Mouse (Mus musculus) lung, adult 2 months (tissue): ENCODE data around the gene Gm49416. TPM values are rescaled to one million over a fixed set of nuclear protein-coding genes. Genes with fewer than 3 reads are reported as not detected.

Source experiments
- DNase-seq: peaks from one replicate; pipeline ENCODE4 v3.0.0; 2022
- H3K4me1 ChIP-seq: fragments of 200-500 bp; 2 replicates; pipeline ENCODE4 v1.6.1; 2011; ENCODE audit warnings: low read length; ENCODE audit not compliant: control insufficient read depth, insufficient read depth
- H3K4me3 ChIP-seq: fragments of 200-500 bp; replicated peaks from 2 replicates; pipeline ENCODE3; 2011; ENCODE audit warnings: low read depth, mild to moderate bottlenecking, control low read depth, low read length; ENCODE audit errors: extremely low read depth
- CTCF ChIP-seq: fragments of 200-500 bp; IDR thresholded peaks from 2 replicates; pipeline ENCODE4 v1.5.1; 2011; ENCODE audit warnings: mild to moderate bottlenecking, low read length, control low read depth; ENCODE audit not compliant: insufficient read depth
- POLR2A ChIP-seq: fragments of 200-500 bp; IDR thresholded peaks from 2 replicates; pipeline ENCODE4 v1.6.1; 2011; ENCODE audit warnings: low read depth, mild to moderate bottlenecking, control low read depth, low read length, borderline replicate concordance; ENCODE audit errors: extremely low read depth
- WGBS: fragments of 180-500 bp; shearing (Covaris S2); methylation state at CpG from one replicate; pipeline ENCODE4 v1.1.7; 2018; 5-methylcytosine and 5-hydroxymethylcytosine counted together
- polyA plus RNA-seq: library from polyadenylated mRNA; depleted of rRNA; stranded (reverse); fragments of >200 nt; gene quantifications from 2 replicates; pipeline ENCODE4 v1.2.3, GENCODE M21; 2012; rRNA removed

Gm49416 gene
- polyA plus RNA-seq, 1 experiment = not detected

- TF ChIP-seq POLR2A = no peak
- no peak for TF ChIP-seq CTCF
- WGBS = 75% methylated on average over 7 of the region's 7 CpGs
- no peak for DNase-seq
- peaks cover 9% of the 10 kb centered on the region for H3K4me1 ChIP-seq
- H3K4me3 ChIP-seq = peak overlapping the region; percentile 68
Observed at GRCm38 (mm10) chr19:8930771-8931170, 42.0 kb downstream of the Gm49416 start.

- no peak for DNase-seq
- Histone ChIP-seq H3K4me1 (peaks cover 6% of the 10 kb centered on the region), H3K4me3 (no peak overlapping the region)
- WGBS = 85% methylated on average over 2 of the region's 2 CpGs
- TF ChIP-seq POLR2A (no peak), CTCF (no peak)
Observed at GRCm38 (mm10) chr19:8936736-8937135, 48.0 kb downstream of the Gm49416 start.

- WGBS = 80% methylated on average over 15 of the region's 15 CpGs
- H3K4me3 ChIP-seq = no peak overlapping the region
- no peak for DNase-seq
- H3K4me1 ChIP-seq = peaks cover 20% of the 10 kb centered on the region
- TF ChIP-seq POLR2A = no peak
- no peak for TF ChIP-seq CTCF
Observed at GRCm38 (mm10) chr19:8940526-8941133, 51.9 kb downstream of the Gm49416 start.

- 42% methylated on average over 10 of the region's 10 CpGs for WGBS
- no peak for DNase-seq
- 0 out of 2 replicates have a peak, but pooled peaks have one; percentile 19 for TF ChIP-seq POLR2A
- TF ChIP-seq CTCF = no peak
- Histone ChIP-seq H3K4me3 (no peak overlapping the region), H3K4me1 (peaks cover 20% of the 10 kb centered on the region)
Observed at GRCm38 (mm10) chr19:8941136-8941514, 52.4 kb downstream of the Gm49416 start.

- TF ChIP-seq POLR2A (peak; percentile 92; the same call in 1 of the 2 replicates), CTCF (no peak)
- Histone ChIP-seq H3K4me1 (peaks cover 20% of the 10 kb centered on the region), H3K4me3 (peak within 1 kb of the TSS; percentile 84)
- peak; percentile 92 for DNase-seq
- WGBS = under 1% methylated on average over 64 of the region's 64 CpGs
Observed at GRCm38 (mm10) chr19:8941515-8942217, 52.9 kb downstream of the Gm49416 start, which contains the start of gene Mta2. Mta2 (plus strand) TSS chr19:8941875.

- DNase-seq = no peak
- Histone ChIP-seq H3K4me3 (peak overlapping the region; percentile 84), H3K4me1 (peaks cover 20% of the 10 kb centered on the region)
- TF ChIP-seq CTCF (no peak), POLR2A (0 out of 2 replicates have a peak, but pooled peaks have one; percentile 4)
- under 1% methylated on average over 46 of the region's 46 CpGs for WGBS
Observed at GRCm38 (mm10) chr19:8942276-8942964, 53.7 kb downstream of the Gm49416 start.

GRCm38 (mm10) chr19:8943047-8943446 is 54.3 kb downstream of the Gm49416 start:
- DNase-seq = no peak
- H3K4me1 ChIP-seq = peaks cover 20% of the 10 kb centered on the region
- peak overlapping the region; percentile 84 for H3K4me3 ChIP-seq
- TF ChIP-seq CTCF (no peak), POLR2A (no peak)
- 40% methylated on average over 2 of the region's 2 CpGs for WGBS

GRCm38 (mm10) chr19:8944062-8944461 is 55.3 kb downstream of the Gm49416 start:
- TF ChIP-seq CTCF = no peak
- no peak for TF ChIP-seq POLR2A
- WGBS = 22% methylated on average over 5 of the region's 5 CpGs
- no peak overlapping the region for H3K4me3 ChIP-seq
- peaks cover 20% of the 10 kb centered on the region for H3K4me1 ChIP-seq
- DNase-seq = no peak

- WGBS = 16% methylated on average over 5 of the region's 5 CpGs
- TF ChIP-seq POLR2A (no peak), CTCF (no peak)
- peaks cover 20% of the 10 kb centered on the region for H3K4me1 ChIP-seq
- H3K4me3 ChIP-seq = no peak overlapping the region
- DNase-seq = no peak
Observed at GRCm38 (mm10) chr19:8944750-8945149, 56.0 kb downstream of the Gm49416 start.

Other genes starting within 250 kb of the Gm49416 start
- 0.89 and 1.7 TPM in 2 replicates for gene Chrm1, start 225.1 kb upstream of the Gm49416 start, polyA plus RNA-seq
- 263 and 265 TPM in 2 replicates for gene Slc3a2, start 165.6 kb upstream of the Gm49416 start, polyA plus RNA-seq
- gene Wdr74, start 153.1 kb upstream of the Gm49416 start, polyA plus RNA-seq = 19.5 and 21.3 TPM in 2 replicates
- gene 1700092M07Rik, start 148.2 kb upstream of the Gm49416 start, polyA plus RNA-seq = not detected in 2 replicates
- 79.0 and 88.0 TPM in 2 replicates for gene Stx5a, start 147.5 kb upstream of the Gm49416 start, polyA plus RNA-seq
- 61.4 and 85.3 TPM in 2 replicates for gene Nxf1, start 131.9 kb upstream of the Gm49416 start, polyA plus RNA-seq
- gene Tmem223, start 117.9 kb upstream of the Gm49416 start, polyA plus RNA-seq = 188 and 217 TPM in 2 replicates
- 88.7 and 103 TPM in 2 replicates for gene Tmem179b, start 114.5 kb upstream of the Gm49416 start, polyA plus RNA-seq
- gene Taf6l, start 102.5 kb upstream of the Gm49416 start, polyA plus RNA-seq = 8.6 and 9.0 TPM in 2 replicates
- gene Polr2g, start 90.3 kb upstream of the Gm49416 start, polyA plus RNA-seq = 26.2 and 42.5 TPM in 2 replicates
- gene Zbtb3, start 86.4 kb upstream of the Gm49416 start, polyA plus RNA-seq = 1.9 and 2.3 TPM in 2 replicates
- gene Ttc9c, start 69.6 kb upstream of the Gm49416 start, polyA plus RNA-seq = 8.5 and 12.8 TPM in 2 replicates
- 25.4 and 28.0 TPM in 2 replicates for gene Hnrnpul2, start 68.9 kb upstream of the Gm49416 start, polyA plus RNA-seq
- gene AC129217.1, start 59.2 kb upstream of the Gm49416 start, polyA plus RNA-seq = not detected in 2 replicates
- gene Bscl2, start 51.5 kb upstream of the Gm49416 start, polyA plus RNA-seq = 140 and 164 TPM in 2 replicates
- gene Gng3, start 49.7 kb upstream of the Gm49416 start, polyA plus RNA-seq = 0.11 and 0.19 TPM in 2 replicates
- 2.1 and 3.4 TPM in 2 replicates for gene Lrrn4cl, start 38.2 kb upstream of the Gm49416 start, polyA plus RNA-seq
- 84.2 and 101 TPM in 2 replicates for gene Ubxn1, start 17.4 kb upstream of the Gm49416 start, polyA plus RNA-seq
- 26.2 and 37.6 TPM in 2 replicates for gene Uqcc3, start 8.0 kb upstream of the Gm49416 start, polyA plus RNA-seq
- 0.58 and 1.7 TPM in 2 replicates for gene Lbhd1, start 5.2 kb upstream of the Gm49416 start, polyA plus RNA-seq
- not detected in 2 replicates for gene Gm49403, start 5.0 kb upstream of the Gm49416 start, polyA plus RNA-seq
- gene 1810009A15Rik, start 73 bp upstream of the Gm49416 start, polyA plus RNA-seq = 11.8 and 15.4 TPM in 2 replicates
- 18.5 and 22.2 TPM in 2 replicates for gene Ints5, start 4.1 kb downstream of the Gm49416 start, polyA plus RNA-seq
- gene Ganab, start 9.1 kb downstream of the Gm49416 start, polyA plus RNA-seq = 83.8 and 124 TPM in 2 replicates
- gene B3gat3, start 31.4 kb downstream of the Gm49416 start, polyA plus RNA-seq = 92.3 and 107 TPM in 2 replicates
- gene Rom1, start 40.4 kb downstream of the Gm49416 start, polyA plus RNA-seq = 11.3 and 14.1 TPM in 2 replicates
- gene Eml3, start 40.6 kb downstream of the Gm49416 start, polyA plus RNA-seq = 50.5 and 65.5 TPM in 2 replicates
- 20.0 and 26.9 TPM in 2 replicates for gene Mta2, start 52.9 kb downstream of the Gm49416 start, polyA plus RNA-seq
- gene Tut1, start 64.9 kb downstream of the Gm49416 start, polyA plus RNA-seq = 14.9 and 17.9 TPM in 2 replicates
- gene Eef1g, start 78.1 kb downstream of the Gm49416 start, polyA plus RNA-seq = 121 and 206 TPM in 2 replicates
- gene Ahnak, start 100.4 kb downstream of the Gm49416 start, polyA plus RNA-seq = 56.3 and 84.7 TPM in 2 replicates
- gene Scgb1a1, start 199.0 kb downstream of the Gm49416 start, polyA plus RNA-seq = 138,577 and 142,361 TPM in 2 replicates
- gene Asrgl1, start 246.7 kb downstream of the Gm49416 start, polyA plus RNA-seq = 1.4 and 2.2 TPM in 2 replicates